Mouse (Mus musculus) midbrain, postnatal 0 days (tissue): ENCODE measurements around the gene Olfr1022. TPM values are rescaled to one million over a fixed set of nuclear protein-coding genes. Genes with fewer than 3 reads are reported as not detected.

Source experiments
- ATAC-seq: fragments of 200-750 bp; cut with Nextera tagmentation; 2 replicates; pipeline ENCODE4 v1.8.0; 2017; ENCODE audit warnings: moderate number of reproducible peaks, mild to moderate bottlenecking, moderate TSS enrichment, moderate library complexity; ENCODE audit not compliant: low FRiP score
- DNase-seq: peaks from one replicate; pipeline ENCODE4 v3.0.0-alpha.2; 2015; ENCODE audit warnings: low spot score
- H3K27ac ChIP-seq: fragments of 300-500 bp; sonication (generic); 2 replicates; pipeline ENCODE4 v1.5.1; 2014; ENCODE audit warnings: low read depth, mild to moderate bottlenecking, low read length, mixed read lengths
- H3K27me3 ChIP-seq: fragments of 300-500 bp; sonication (generic); 2 replicates; pipeline ENCODE4 v1.6.1; 2014; ENCODE audit warnings: low read length, control low read depth, mixed read lengths; ENCODE audit not compliant: insufficient read depth
- H3K36me3 ChIP-seq: fragments of 300-500 bp; sonication (generic); 2 replicates; pipeline ENCODE4 v1.6.1; 2014; ENCODE audit warnings: low read length, control low read depth, mixed read lengths; ENCODE audit not compliant: insufficient read depth
- H3K4me1 ChIP-seq: fragments of 300-500 bp; sonication (generic); 2 replicates; pipeline ENCODE4 v1.6.1; 2014; ENCODE audit warnings: mild to moderate bottlenecking, control low read depth, antibody characterized with exemption, low read length, mixed read lengths; ENCODE audit not compliant: insufficient read depth
- H3K4me2 ChIP-seq: fragments of 300-500 bp; sonication (generic); 2 replicates; pipeline ENCODE4 v1.6.1; 2014; ENCODE audit warnings: low read depth, mild to moderate bottlenecking, low read length, mixed read lengths; ENCODE audit not compliant: poor library complexity, severe bottlenecking
- H3K4me3 ChIP-seq: fragments of 300-500 bp; sonication (generic); 2 replicates; pipeline ENCODE4 v1.5.1; 2014; ENCODE audit warnings: low read depth, mild to moderate bottlenecking, low read length, moderate library complexity
- H3K9ac ChIP-seq: fragments of 300-500 bp; sonication (generic); replicated peaks from 2 replicates; pipeline ENCODE4 v1.6.1; 2014; ENCODE audit warnings: mild to moderate bottlenecking, low read length, moderate library complexity, mixed read lengths; ENCODE audit not compliant: poor library complexity, severe bottlenecking
- H3K9me3 ChIP-seq: fragments of 300-500 bp; sonication (generic); 2 replicates; pipeline ENCODE4 v1.6.1; 2016; ENCODE audit warnings: low read length, control low read depth
- CTCF ChIP-seq: IDR thresholded peaks from 2 replicates; pipeline ENCODE4 v1.5.1; 2016; ENCODE audit warnings: antibody characterized with exemption, mild to moderate bottlenecking
- WGBS: fragments of 180-500 bp; shearing (Covaris S2); extraction: QIAGEN DNeasy Blood & Tissue Kit; methylation state at CpG from one replicate; pipeline ENCODE4 v1.1.7; 2014; 5-methylcytosine and 5-hydroxymethylcytosine counted together
- polyA plus RNA-seq: library from polyadenylated mRNA; unstranded; fragments of >200 nt; fragmentation: Nextera tagmentation; extraction: Ambion mirVana; gene quantifications from 2 replicates; pipeline ENCODE4 v1.2.1, GENCODE M21; 2015
- total RNA-seq: library from RNA; depleted of rRNA; stranded (reverse); fragments of >200 nt; gene quantifications from 2 replicates; pipeline ENCODE4 v1.2.3, GENCODE M21; 2014; rRNA removed

The Olfr1022 gene
- total and polyA plus RNA-seq, 2 experiments from 2014 or later: not detected

- no peaks in the 10 kb centered on the region for H3K27me3 ChIP-seq
- no peaks in the 10 kb centered on the region for H3K4me1 ChIP-seq
- no peak for ATAC-seq
- H3K9me3 ChIP-seq: no peaks in the 10 kb centered on the region
- H3K4me2 ChIP-seq: no peak within 1 kb of the TSS
- WGBS: 45% methylated on average over 1 of the region's 1 CpGs
- TF ChIP-seq CTCF: no peak
- no peak within 1 kb of the TSS for H3K9ac ChIP-seq
- no peak within 1 kb of the TSS for H3K4me3 ChIP-seq
- H3K27ac ChIP-seq: no peak within 1 kb of the TSS
- H3K36me3 ChIP-seq: no peaks in the 10 kb centered on the region
- no peak for DNase-seq
Observed at GRCm38 (mm10) chr2:85914893-85915292, 46.5 kb downstream of the Olfr1022 start, which contains the start of gene Olfr1025-ps1. Gene Olfr1025-ps1, plus strand, starts transcription at chr2:85915193.

Other genes starting within 250 kb of the Olfr1022 start
- gene Olfr1002, start 217.9 kb upstream of the Olfr1022 start, total RNA-seq: not detected in 2 replicates
- gene Olfr1002, start 217.9 kb upstream of the Olfr1022 start, polyA plus RNA-seq: not detected in 2 replicates
- not detected in 2 replicates for gene Olfr154, start 204.1 kb upstream of the Olfr1022 start, total RNA-seq
- gene Olfr154, start 204.1 kb upstream of the Olfr1022 start, polyA plus RNA-seq: not detected in 2 replicates
- gene Olfr1006, start 189.8 kb upstream of the Olfr1022 start, total RNA-seq: not detected in 2 replicates
- gene Olfr1006, start 189.8 kb upstream of the Olfr1022 start, polyA plus RNA-seq: not detected in 2 replicates
- gene Olfr1008, start 179.2 kb upstream of the Olfr1022 start, total RNA-seq: not detected in 2 replicates
- not detected in 2 replicates for gene Olfr1008, start 179.2 kb upstream of the Olfr1022 start, polyA plus RNA-seq
- not detected in 2 replicates for gene Olfr1009, start 153.2 kb upstream of the Olfr1022 start, total RNA-seq
- gene Olfr1009, start 153.2 kb upstream of the Olfr1022 start, polyA plus RNA-seq: not detected in 2 replicates
- not detected in 2 replicates for gene Olfr1012, start 105.8 kb upstream of the Olfr1022 start, total RNA-seq
- not detected in 2 replicates for gene Olfr1012, start 105.8 kb upstream of the Olfr1022 start, polyA plus RNA-seq
- not detected in 2 replicates for gene Olfr1013, start 101.5 kb upstream of the Olfr1022 start, total RNA-seq
- gene Olfr1013, start 101.5 kb upstream of the Olfr1022 start, polyA plus RNA-seq: not detected in 2 replicates
- not detected in 2 replicates for gene Olfr1014, start 95.9 kb upstream of the Olfr1022 start, total RNA-seq
- not detected in 2 replicates for gene Olfr1014, start 95.9 kb upstream of the Olfr1022 start, polyA plus RNA-seq
- gene Olfr1015, start 86.6 kb upstream of the Olfr1022 start, total RNA-seq: not detected in 2 replicates
- gene Olfr1015, start 86.6 kb upstream of the Olfr1022 start, polyA plus RNA-seq: not detected in 2 replicates
- gene Olfr1016, start 66.0 kb upstream of the Olfr1022 start, total RNA-seq: not detected in 2 replicates
- not detected in 2 replicates for gene Olfr1016, start 66.0 kb upstream of the Olfr1022 start, polyA plus RNA-seq
- not detected in 2 replicates for gene Olfr1018, start 50.1 kb upstream of the Olfr1022 start, total RNA-seq
- not detected in 2 replicates for gene Olfr1018, start 50.1 kb upstream of the Olfr1022 start, polyA plus RNA-seq
- 0.93 TPM in 1 of 2 replicates, not detected in the other for gene Olfr1019, start 23.1 kb upstream of the Olfr1022 start, total RNA-seq
- not detected in 2 replicates for gene Olfr1019, start 23.1 kb upstream of the Olfr1022 start, polyA plus RNA-seq
- gene Olfr1020, start 21.6 kb upstream of the Olfr1022 start, total RNA-seq: not detected in 2 replicates
- gene Olfr1020, start 21.6 kb upstream of the Olfr1022 start, polyA plus RNA-seq: not detected in 2 replicates
- gene Olfr1023, start 17.0 kb downstream of the Olfr1022 start, total RNA-seq: 0.05 TPM in 1 of 2 replicates, not detected in the other
- gene Olfr1023, start 17.0 kb downstream of the Olfr1022 start, polyA plus RNA-seq: not detected in 2 replicates
- not detected in 2 replicates for gene Olfr1024, start 36.5 kb downstream of the Olfr1022 start, total RNA-seq
- not detected in 2 replicates for gene Olfr1024, start 36.5 kb downstream of the Olfr1022 start, polyA plus RNA-seq
- gene Olfr1025-ps1, start 46.6 kb downstream of the Olfr1022 start, total RNA-seq: not detected in 2 replicates
- gene Olfr1025-ps1, start 46.6 kb downstream of the Olfr1022 start, polyA plus RNA-seq: 0.11 TPM in 1 of 2 replicates, not detected in the other
- gene Olfr1026, start 53.0 kb downstream of the Olfr1022 start, total RNA-seq: not detected in 2 replicates
- gene Olfr1026, start 53.0 kb downstream of the Olfr1022 start, polyA plus RNA-seq: not detected in 2 replicates
- gene Olfr1028, start 81.8 kb downstream of the Olfr1022 start, total RNA-seq: not detected in 2 replicates
- gene Olfr1028, start 81.8 kb downstream of the Olfr1022 start, polyA plus RNA-seq: not detected in 2 replicates
- not detected in 2 replicates for gene Olfr1029, start 105.3 kb downstream of the Olfr1022 start, total RNA-seq
- not detected in 2 replicates for gene Olfr1029, start 105.3 kb downstream of the Olfr1022 start, polyA plus RNA-seq
- not detected in 2 replicates for gene Olfr1030, start 110.7 kb downstream of the Olfr1022 start, total RNA-seq
- not detected in 2 replicates for gene Olfr1030, start 110.7 kb downstream of the Olfr1022 start, polyA plus RNA-seq
- not detected in 2 replicates for gene Olfr1031, start 121.7 kb downstream of the Olfr1022 start, total RNA-seq
- gene Olfr1031, start 121.7 kb downstream of the Olfr1022 start, polyA plus RNA-seq: not detected in 2 replicates
- gene Olfr1032, start 136.9 kb downstream of the Olfr1022 start, total RNA-seq: not detected in 2 replicates
- not detected in 2 replicates for gene Olfr1032, start 136.9 kb downstream of the Olfr1022 start, polyA plus RNA-seq
- 0.11 and 0.24 TPM in 2 replicates for gene Olfr1033, start 152.0 kb downstream of the Olfr1022 start, total RNA-seq
- not detected in 2 replicates for gene Olfr1033, start 152.0 kb downstream of the Olfr1022 start, polyA plus RNA-seq
- 0.19 TPM in 1 of 2 replicates, not detected in the other for gene Olfr1034, start 177.3 kb downstream of the Olfr1022 start, total RNA-seq
- not detected in 2 replicates for gene Olfr1034, start 177.3 kb downstream of the Olfr1022 start, polyA plus RNA-seq
- not detected in 2 replicates for gene Olfr1036, start 205.4 kb downstream of the Olfr1022 start, total RNA-seq
- gene Olfr1036, start 205.4 kb downstream of the Olfr1022 start, polyA plus RNA-seq: not detected in 2 replicates
- gene Olfr1037, start 218.8 kb downstream of the Olfr1022 start, total RNA-seq: not detected in 2 replicates
- gene Olfr1037, start 218.8 kb downstream of the Olfr1022 start, polyA plus RNA-seq: not detected in 2 replicates